ENCODE assay signal across 12 mouse cellular contexts in genomic region chr2:97849216-97849615, GRCm38 (mm10).
"Had no signal": no experiment of that assay in that cellular context is flagged by ENCODE, and none has a peak within 500 bp of the region (broad histone marks: within the 10 kb centered on the region; RNA-seq: fewer than 3 reads in every experiment).

No protein-coding gene starts in this region.

- H3K27ac ChIP-seq: midbrain, embryonic 10.5 days; midbrain, embryonic 12.5 days; midbrain, embryonic 15.5 days; neural tube, embryonic 12.5 days had no signal

- H3K4me3 ChIP-seq: midbrain, embryonic 10.5 days; midbrain, embryonic 12.5 days; midbrain, embryonic 15.5 days; neural tube, embryonic 12.5 days had no signal

- H3K36me3 ChIP-seq: midbrain, embryonic 10.5 days; midbrain, embryonic 12.5 days; midbrain, embryonic 15.5 days; neural tube, embryonic 12.5 days had no signal

- ATAC-seq: midbrain, embryonic 15.5 days had no signal

- H3K27me3 ChIP-seq: midbrain, embryonic 12.5 days; midbrain, embryonic 15.5 days; neural tube, embryonic 12.5 days had no signal

- H3K9me3 ChIP-seq: midbrain, embryonic 10.5 days; midbrain, embryonic 12.5 days; midbrain, embryonic 15.5 days; neural tube, embryonic 12.5 days had no signal

- DNase-seq: lung, adult 18-20 months; lung, embryonic 14.5 days; lung, postnatal 10 days; lung, postnatal 4 days; right cerebral cortex, postnatal 14 days; thymus, adult 2 months; thymus, postnatal 25 days; thymus, postnatal 4 days had no signal

- H3K4me1 ChIP-seq: midbrain, embryonic 10.5 days; midbrain, embryonic 12.5 days; midbrain, embryonic 15.5 days; neural tube, embryonic 12.5 days had no signal
